Mouse (Mus musculus) C2C12 (cell line): ENCODE measurements around the gene Znhit1.

Experiments
- CEBPB ChIP-seq: IDR thresholded peaks from one replicate; pipeline ENCODE4 v1.6.1; 2011; ENCODE audit warnings: low read depth, mild to moderate bottlenecking, control low read depth, moderate library complexity
- CTCF ChIP-seq: IDR thresholded peaks from one replicate; pipeline ENCODE4 v1.5.1; 2011; ENCODE audit not compliant: control insufficient read depth, insufficient read depth, insufficient read length
- FOSL1 ChIP-seq: IDR thresholded peaks from one replicate; pipeline ENCODE4 v1.8.0; 2011; ENCODE audit warnings: mild to moderate bottlenecking, low read length; ENCODE audit not compliant: poor library complexity, insufficient read depth, severe bottlenecking
- MAX ChIP-seq: IDR thresholded peaks from one replicate; pipeline ENCODE4 v1.6.1; 2011; ENCODE audit warnings: mild to moderate bottlenecking, control low read depth
- MYOG ChIP-seq: IDR thresholded peaks from one replicate; pipeline ENCODE4 v1.6.1; 2011; ENCODE audit not compliant: control insufficient read depth, insufficient read length; ENCODE audit errors: extremely low read depth
- USF1 ChIP-seq: IDR thresholded peaks from one replicate; pipeline ENCODE4 v1.6.1; 2011; ENCODE audit warnings: low read depth, mild to moderate bottlenecking, control low read depth, moderate library complexity

DNA sequence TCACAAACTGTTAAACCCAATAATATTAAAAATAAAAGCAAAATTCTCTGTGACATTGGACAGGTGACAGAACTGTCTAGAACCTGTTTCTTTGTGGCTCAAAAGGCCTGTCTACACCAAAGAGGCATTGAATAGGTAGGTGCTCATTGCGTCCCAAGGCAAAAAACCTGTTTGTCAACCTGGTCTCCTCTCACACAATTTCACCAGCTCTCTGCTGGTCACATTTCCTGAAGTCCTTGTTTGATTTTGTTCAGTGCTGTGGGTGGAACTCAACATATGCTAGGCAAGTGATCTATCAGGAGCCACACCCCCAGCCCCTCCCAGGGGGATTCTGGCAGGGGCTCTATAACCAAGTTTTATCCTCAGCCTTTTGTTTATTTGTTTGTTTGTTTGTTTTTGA lies 30.6 kb downstream of the Znhit1 start:
- no peak for TF ChIP-seq MYOG
- no peak for TF ChIP-seq CTCF
- TF ChIP-seq USF1: no peak
- TF ChIP-seq CEBPB: no peak
- no peak for TF ChIP-seq MAX
- TF ChIP-seq FOSL1: no peak
